Mouse (Mus musculus): ENCODE data around the gene Map2k7.

DNA sequence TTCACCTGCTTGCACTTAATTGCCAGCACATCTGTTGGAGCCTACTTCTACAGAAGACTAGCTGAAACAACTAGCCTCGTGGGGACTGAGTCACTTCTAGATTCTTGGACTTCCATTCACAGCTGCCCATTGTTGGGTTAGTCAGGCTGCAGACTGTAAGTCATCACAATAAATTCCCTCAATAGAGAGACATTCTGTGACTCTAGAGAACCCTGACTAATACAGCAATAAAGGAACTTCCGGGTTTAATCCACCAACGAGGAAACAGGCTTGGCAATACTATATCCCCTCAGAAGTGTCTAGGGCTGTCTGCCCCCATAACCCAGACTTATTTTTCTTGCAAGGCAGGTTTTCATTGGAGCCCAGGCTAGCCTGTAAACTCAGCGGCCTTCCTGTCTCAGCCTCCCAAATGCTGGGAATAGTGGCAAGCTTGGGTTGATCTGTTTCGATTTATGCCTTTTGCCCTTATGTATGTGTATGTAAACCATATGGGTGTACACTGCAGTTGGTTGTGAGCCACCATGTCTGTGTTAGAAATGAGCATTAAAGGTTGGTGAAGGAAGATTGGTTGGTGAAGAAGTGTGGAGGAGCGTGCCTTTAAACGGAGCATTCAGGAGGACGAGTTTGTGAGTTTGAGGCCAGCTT lies 13.7 kb downstream of the Map2k7 start:
- no peak for TF ChIP-seq POLR2A (IDR thresholded peaks at IDR 0.05; ENCODE audit: borderline replicate concordance, extremely low read depth, insufficient read depth, insufficient read length, poor library complexity, severe bottlenecking)
- TF ChIP-seq CTCF (IDR thresholded peaks at IDR 0.05; ENCODE audit: borderline replicate concordance, extremely low read depth, insufficient read depth, insufficient read length): no peak

All from brain, embryonic 14.5 days (tissue).